Mouse (Mus musculus) spleen, postnatal 14 days (tissue): ENCODE results near the gene Rrp36.

Source experiments
- DNase-seq, 2 experiments: peaks; one replicate each; pipeline ENCODE4 v3.0.0; 2021 to 2022; ENCODE audit warnings: low spot score in 2 of 2

Rrp36 gene

DNA sequence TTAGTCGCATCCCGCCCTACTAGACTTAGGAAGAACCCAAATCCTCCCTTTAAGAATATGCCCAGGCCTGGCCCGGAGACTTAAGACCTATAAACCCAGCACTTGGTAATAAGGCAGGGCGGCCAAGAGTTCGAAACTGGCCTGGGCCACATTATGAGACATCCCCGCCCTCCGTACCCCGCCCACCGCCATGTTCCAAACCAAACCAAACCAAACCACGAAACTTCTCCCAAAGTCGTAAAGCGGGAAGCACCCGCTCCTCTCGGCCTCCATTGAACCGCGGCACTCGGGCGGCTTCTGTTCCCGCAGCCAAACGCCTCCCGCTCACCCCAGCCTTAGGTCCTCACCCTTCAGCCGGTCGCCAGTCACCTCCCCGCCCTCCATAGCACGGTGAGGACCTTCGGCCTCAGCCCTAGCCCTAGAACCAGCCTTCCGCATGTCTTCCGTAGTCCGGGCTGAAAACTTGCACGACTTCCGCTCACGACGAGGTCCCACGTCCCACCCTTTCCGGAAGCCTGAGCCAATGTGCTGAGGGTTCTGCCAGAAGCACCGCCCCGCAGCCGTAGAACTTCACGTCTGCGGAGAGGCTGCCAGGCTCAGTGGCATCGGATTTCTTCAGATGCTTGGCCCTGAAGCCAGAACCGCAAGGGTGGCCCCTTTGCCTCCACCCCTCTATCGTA lies at the start of gene Rrp36:
TSS of gene Rrp36 (minus strand) at position 503 of the 680 bp plus-strand sequence.
- DNase-seq = peak; percentile 75 to 82

DNA sequence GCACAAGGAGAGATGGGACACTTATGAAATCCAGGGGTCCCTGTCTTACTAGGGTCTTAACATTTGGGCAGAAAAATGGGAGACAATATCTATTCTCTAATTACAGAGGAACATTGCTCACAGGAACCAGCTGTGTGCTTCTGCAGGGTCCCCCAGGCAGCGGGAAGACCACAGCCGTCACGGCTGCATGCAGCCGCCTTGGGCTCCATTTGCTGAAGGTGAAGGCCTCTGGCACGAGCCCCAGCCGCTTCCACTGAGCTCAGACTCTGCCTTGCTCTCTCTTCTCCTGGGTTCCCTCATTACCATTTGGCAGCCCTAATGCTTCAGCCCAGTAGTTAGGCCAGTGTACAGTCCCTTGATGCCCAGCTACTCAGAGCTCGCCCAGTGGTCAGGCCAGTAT lies 46.9 kb upstream of the Rrp36 start:
- no peak for DNase-seq

DNA sequence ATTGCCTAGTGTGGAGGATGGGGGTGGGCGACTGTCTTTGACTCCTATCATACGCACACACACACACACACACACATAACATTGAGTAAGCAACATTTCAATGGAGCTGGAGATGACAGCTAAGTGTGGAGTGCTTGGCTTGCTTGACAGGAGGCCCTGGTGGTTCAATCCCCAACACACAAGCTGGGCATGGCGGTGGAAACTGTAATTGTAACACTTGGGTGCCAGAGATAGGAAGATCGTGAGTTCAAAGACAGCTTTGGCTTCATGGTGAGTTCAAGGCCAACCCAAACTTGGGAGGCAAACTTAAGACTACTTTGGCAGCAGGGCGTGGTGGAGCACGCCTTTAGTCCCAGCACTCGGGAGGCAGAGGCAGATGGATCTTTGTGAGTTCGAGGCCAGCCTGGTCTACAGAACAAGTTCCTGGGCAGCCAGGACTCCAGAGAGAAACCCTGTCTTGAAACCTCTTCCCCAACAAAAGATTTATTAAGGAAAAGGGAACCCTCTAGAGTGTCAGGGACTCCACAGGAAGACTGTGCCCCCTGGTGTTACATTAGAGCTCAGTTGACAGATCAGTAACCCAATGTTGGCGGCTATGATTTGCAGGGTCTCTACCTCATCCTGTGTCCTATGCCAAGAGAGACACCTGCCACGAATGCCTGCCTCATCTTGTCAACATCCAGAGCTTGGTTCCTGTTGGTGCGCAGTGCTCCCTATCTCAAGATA lies 40.8 kb upstream of the Rrp36 start:
- DNase-seq = no peak

DNA sequence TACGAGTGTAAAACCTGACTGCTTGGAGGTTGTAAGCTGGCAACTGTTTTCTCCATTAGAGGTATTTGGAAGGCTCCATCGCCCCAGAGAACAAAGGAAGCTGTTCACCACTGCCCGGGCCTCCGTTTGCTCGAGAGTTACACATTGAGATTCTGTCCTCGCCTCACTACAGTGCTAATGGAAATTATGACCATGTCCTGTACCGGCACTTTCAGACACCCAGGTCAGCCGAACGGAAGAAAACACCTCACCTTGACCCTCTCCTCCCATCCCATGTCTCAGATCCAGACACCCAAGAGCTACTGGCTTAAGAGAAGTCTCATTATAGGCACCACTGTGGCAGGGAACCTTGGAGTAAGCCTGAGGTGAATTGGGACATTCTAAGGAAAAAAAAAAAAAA lies 39.7 kb upstream of the Rrp36 start:
- DNase-seq = no peak

DNA sequence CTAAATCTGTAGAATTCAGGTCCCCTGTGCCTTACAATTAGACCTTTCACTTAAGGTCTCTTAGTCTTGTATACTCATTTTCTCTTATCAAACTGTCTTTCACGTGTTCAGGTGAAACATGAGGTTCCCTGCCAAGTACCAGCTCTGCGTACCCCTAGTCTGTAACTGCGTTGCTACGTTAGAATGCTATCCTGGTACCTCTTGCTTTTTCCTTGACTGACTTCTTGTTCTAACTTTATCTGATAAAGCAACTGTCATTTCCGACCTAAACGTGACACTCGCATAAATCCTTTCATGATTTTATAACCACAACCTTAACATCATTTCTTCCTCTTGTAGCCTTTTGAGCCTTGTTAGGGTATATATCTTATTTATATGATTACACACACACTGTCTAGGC lies 38.3 kb upstream of the Rrp36 start:
- DNase-seq = no peak

DNA sequence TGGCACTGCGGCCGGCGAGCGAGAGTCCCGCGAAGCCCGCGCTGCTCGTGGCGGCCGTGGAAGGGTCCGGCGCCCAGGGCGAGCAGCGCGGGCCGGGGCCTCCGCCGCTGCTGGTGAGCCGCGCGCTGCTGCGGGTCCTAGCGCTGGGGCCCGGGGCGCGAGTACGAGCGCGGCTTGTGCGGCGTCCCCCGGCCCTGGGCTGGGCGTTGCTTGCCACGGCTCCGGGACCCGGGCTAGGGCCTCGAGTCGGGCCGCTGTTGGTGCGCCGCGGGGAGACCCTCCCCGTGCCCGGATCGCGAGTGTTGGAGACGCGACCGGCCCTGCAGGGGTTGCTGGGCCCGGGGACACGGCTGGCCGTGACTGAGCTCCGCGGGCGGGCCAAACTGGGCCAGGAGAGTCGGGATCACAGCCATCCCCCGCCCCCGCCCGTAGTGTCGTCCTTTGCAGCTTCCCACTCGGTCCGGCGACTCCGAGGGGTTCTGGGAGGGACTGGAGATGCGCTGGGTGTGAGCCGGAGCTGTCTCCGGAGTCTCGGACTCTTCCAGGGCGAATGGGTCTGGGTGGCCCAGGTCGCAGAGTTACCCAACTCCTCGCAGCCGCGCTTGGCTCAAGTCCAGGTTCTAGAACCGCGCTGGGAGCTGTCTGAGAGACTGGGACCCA lies 37.6 kb upstream of the Rrp36 start:
- DNase-seq = peak; percentile 26 to 30

DNA sequence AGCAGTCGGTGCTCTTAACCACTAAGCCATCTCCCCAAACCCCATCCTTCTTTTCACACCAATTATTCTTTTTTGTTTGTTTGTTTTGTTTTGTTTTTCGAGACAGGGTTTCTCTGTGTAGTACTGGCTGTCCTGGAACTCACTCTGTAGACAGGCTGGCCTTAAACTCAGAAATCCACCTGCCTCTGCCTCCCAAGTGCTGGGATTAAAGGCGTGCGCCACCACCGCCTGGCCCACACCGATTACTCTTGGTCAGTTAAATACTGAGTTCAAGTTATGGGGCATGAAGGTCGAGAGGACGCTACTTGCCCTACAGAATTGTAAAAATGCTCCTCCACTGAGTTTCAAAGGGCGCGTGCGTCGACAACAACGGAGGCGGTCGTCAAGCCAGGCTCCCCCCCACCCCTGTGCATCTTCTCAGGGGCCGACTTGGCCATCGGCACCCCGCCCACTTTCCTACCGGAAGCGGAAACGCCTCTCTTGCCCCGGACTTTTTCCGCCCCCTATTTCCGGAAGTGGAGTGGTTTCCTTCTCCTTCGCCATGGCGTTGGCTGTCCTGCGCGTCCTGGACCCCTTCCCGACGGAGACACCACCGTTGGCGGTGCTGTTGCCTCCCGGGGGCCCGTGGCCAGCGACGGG lies 36.9 kb upstream of the Rrp36 start, which contains the start of gene Pex6:
TSS of gene Pex6 (plus strand) at position 505 of the 639 bp plus-strand sequence.
- DNase-seq = peak; percentile 74 to 85

DNA sequence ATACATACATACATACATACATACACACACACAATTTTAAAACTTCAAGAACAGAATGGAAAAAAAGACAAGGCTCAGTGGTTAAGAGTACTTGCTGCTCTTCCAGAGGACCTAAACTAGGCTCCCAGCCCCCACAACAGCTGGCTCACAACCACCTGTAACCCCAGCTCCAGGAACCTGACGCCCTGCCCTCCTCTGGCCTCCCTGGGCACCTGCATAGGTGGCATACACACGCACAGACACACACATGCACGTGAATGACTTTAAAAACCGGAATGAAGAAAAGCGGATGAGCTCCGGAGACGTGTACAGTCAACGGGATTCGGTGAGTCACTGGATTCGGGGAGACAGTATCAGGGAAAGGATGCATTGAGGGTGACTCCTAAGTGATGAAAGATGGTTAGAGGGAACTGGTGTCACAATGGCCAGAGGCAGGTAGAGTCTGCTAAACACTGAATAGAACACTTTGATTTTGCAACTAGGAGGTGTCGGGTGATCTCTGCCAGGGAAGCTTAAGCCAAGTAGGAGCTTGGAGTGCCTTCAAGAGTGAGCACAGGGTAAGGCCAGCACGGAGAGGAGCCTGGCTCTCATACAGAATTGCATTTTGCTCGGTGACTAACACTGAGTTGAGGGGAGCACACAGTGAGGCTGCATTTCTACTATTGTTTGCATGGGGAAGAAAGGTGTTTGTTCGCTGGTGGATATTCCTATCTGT lies 32.4 kb upstream of the Rrp36 start:
- DNase-seq = no peak

DNA sequence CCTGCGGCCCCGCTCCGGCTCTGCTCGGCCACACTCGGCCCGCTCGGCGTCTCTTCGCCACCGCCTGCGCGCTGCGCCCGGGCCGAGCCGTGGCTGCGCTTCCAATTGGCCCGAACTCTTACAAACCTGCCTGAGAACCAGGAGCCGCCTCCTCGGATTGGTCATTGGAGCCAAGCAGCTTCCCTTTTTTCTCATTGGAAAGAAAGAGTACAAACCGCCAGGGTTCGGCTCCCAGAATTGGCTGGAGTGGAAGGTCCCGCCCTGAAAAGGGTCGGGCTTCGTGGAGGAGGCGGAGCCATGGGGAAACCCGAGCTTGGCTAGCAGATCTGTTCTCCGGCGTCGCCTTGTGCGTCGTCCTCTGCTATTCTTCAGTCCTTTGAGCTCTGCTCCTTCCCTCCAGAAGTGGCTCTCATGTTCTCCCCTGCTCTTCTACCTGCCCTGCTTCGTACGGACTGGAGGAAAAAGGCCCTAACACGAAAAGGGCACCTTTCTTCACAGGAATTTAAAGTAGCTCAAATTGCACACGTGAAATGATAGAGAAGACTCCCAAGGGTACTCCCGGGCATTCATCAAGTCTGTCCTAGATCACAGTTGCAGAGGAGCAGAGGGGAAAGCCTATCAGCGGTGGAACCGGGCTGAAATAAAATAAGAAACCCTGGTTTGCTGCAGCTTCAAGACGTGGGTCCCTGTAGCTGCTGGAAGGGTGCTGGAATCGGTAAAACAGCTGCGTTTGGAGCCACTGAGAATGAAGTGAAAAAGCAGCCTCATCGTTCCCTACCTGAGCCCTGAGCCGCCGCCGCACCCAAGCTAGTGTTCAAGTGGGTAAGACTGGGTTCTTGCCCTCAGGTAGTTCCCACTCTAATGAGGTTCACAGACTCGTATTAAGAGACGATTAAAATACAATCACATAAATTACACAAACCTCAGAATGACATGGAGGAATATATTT lies 31.0 kb upstream of the Rrp36 start, which contains the start of gene Ppp2r5d:
TSS of gene Ppp2r5d (minus strand) at position 225 of the 949 bp plus-strand sequence.
- DNase-seq = peak; percentile 88 to 91

DNA sequence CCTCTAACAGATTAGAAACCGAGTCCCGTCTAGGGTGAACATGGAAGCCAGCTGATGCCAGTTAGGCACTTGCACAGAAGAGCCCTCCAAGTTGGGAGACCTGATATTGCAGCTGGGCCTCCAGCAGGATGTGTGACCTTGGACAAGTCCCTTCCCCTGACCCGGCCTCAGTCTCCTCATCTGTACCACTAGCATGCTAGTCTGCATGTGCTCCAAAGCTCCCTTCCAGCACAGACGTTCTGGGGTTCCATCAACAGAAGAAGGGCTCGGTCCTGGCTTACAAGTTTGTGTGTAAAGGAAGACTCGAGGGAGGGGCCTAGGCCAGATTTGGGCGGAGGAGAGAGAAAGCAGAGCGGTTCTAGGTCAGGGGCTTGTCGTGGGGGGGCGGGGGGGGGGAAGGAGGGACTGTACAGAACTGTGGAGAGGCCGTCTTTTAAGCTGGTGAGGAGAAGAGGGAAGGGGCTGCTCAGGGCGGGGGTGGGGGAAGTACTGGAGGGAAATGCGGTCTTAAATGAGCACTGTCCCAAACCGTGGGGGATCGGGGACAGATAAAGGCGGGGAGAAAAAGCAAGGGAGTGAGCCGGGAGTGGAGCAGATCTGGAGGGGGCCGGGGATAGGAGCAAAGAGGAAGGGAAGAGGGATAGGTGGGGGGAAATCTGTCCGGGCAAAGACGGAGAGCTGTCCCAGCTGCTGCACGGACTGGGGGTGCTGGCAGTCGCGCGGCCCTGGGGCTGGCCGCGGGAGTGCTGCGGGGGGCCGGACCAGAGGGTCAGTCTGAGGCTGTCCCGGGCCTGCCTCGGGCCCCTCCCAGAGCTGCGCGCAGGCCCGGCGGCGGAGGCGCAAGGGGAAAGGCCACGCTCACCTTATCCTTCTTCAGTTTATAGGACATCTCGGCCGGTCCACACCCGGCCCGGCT lies 30.1 kb upstream of the Rrp36 start:
- DNase-seq = no peak

DNA sequence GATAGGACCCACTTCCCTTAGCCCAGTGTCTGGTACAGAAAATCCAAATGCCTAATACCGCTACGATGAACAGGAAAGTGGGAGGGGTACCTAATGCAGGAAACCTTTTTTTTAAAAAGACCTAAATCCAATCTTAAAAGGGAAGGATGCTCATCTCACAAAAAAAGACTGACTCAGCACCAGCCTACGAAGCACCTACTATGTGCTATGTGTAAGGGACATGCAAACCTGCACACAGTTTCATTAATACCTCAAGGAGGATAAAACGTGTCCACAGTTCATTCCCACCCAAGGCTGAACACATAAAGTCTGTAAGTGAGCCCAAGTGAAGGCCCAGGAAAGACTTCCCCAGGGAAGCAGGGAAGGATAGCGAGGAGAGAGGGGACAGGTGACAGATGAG lies 28.4 kb upstream of the Rrp36 start:
- no peak for DNase-seq

DNA sequence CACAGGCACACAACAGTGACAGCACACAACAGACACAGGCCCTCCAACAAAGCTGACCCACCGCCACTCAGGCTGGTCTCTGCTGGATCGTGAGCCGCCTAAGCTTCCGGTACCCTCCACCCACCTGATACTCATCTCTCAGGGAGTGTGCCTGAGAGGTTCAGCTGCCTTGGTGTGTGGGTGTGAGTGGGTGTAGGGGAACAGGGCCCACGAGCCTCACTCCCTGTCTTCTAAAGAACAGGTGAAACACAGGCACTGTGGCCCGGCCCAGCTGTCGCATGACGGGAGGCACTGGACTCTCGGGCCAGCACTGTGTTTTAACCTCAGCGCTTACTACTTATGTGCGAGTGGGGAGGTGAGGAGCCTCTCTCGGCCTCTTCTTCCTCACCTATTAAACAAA lies 27.9 kb upstream of the Rrp36 start:
- no peak for DNase-seq

DNA sequence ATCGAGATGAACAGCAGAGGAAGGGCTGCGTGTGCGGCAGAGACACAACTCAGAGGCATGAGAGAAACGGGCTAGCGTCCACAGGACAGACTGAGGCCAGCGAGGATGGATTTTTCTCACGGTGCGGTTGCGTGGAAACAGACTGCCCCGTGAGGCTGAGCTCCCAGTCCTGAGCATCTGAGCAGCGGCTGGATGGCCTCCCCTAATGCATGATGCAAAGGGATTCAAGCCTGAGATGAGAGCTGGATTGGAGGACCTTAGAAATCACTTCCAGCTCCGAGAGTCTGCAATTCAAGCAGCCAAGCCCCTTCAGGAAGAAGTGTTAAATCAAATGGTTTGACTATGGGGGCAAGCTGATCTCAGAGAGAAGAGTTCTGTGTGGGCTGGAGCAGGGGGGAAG lies 27.3 kb upstream of the Rrp36 start:
- no peak for DNase-seq

DNA sequence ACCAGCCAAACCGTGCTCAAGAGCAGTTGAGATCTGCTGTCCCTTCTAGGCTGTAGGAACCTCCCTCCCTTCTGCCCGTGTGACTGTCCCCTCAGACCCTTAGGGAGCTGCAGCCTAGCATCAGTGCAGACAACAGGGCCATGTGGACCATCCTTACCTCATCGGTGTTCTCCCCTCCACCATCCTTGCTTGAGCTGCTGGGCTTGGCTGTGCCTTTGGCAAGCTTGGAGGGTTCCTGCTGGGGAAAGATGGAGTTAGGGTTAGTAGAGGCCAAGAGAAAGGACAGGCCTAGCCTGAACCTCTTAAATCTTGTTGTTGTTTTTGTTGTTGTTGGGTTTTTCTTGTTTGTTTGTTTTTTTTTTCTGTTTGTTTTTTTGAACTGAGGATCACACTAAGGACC lies 25.8 kb upstream of the Rrp36 start:
- no peak for DNase-seq

DNA sequence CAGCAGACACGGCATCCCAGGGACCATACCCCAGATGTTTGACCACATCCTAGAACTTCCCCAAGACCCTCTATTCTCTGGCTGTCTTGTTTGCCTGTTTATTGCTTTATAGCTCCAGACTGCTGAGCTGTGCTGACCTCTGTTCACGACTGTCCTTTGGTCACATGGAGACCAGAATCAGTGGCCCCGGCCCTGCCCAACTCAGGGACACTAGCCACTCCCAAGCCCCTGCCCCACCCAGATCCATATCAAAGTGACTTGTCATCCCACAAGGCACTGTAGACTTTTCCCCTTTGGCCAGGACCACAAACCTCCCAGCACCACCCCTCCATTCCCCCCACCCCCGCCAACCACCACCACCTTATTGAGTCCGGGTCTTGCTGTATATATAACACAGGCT lies 25.1 kb upstream of the Rrp36 start:
- DNase-seq = no peak

DNA sequence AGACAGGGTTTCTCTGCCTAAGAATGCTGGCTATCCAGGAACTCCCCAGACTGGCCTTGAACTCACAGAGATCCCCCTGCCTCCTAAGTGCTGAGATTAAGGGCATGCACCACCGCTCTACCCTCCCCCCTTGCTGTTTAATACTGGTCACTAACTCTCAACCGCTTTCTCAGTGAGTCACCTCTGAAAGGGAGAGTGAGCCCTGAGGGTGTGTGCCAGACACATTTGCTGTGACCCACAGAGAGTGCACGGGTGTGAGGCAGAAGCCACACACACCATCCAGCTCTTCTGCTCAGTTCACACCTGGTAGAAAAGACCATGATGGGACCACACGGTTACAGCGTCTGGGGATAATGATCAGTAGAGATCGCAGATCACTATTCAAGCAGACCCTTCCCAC lies 24.4 kb upstream of the Rrp36 start:
- no peak for DNase-seq

DNA sequence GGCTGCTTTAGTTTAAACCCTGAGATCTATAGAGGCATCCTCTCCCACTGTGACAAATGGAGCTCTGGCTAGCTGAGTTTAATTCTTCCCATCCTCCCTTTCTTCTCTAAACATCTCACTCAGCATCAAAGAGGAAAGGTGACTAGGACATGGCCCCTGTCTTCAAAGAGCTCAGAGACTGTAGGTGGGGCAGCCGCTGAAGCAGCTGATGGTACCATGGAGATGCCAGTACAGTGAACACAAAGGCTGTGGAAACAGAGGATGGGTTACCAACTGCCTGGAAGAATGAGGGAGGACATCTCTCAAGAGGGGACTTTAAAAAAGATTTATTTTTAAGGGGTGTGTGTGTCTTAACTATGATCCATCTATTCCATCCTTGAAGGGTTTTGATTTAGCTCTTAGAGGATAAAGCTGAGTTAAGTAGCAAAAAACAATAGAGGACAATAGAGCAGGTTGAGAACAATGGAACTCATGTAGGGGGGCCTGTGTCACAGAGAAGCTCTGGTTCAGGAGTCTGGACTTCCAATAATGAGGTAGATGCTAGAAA lies 20.4 kb upstream of the Rrp36 start:
- no peak for DNase-seq

DNA sequence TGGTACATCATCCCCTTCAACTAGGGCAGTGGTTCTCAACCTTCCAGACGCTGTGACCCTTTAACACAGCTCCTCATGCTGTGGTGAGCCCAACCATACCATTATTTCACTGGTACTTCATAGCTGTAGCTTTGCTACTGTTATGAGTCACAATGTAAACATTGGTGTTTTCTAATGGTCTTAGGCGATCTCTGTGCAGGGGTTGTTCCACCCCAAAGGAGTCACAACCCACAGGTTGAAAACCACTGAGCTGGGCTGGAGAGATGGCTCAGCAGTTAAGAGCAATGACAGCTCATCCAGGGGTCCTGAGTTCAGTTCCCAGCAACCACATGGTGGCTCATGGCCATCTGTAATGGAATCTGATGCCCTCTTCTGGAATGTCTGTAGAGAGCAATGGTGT lies 17.2 kb upstream of the Rrp36 start:
- DNase-seq = no peak

DNA sequence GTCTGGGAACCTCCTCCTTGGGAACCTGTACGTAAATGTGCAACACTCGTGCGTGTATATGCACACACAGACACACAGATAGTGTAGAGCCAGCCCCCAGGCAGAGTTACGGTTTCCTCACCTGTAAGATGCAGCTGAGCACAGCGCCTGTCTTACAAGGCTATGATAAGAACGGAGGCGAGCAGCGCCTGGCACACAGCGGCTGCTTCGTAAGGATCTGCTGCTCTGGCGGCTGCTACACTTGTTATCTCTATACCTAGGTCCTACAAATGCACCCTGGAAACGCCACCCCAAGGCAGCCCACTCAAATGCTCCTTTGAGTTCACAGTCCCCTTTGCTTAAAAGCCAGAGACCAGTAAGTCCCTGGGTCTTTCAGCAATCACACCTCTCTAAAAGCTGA lies 16.5 kb upstream of the Rrp36 start:
- no peak for DNase-seq
